Mouse (Mus musculus): ENCODE data around the gene Gm11084. TPM values are rescaled to one million over a fixed set of nuclear protein-coding genes. Genes with fewer than 3 reads are reported as not detected.
"Not testable (repeated sequence)": the region's sequence is repeated elsewhere in the genome, so short reads cannot be mapped to it uniquely, and the experiment has no call there.

The Gm11084 gene
- total RNA-seq, 2 experiments from 2014 or later = not detected

DNA sequence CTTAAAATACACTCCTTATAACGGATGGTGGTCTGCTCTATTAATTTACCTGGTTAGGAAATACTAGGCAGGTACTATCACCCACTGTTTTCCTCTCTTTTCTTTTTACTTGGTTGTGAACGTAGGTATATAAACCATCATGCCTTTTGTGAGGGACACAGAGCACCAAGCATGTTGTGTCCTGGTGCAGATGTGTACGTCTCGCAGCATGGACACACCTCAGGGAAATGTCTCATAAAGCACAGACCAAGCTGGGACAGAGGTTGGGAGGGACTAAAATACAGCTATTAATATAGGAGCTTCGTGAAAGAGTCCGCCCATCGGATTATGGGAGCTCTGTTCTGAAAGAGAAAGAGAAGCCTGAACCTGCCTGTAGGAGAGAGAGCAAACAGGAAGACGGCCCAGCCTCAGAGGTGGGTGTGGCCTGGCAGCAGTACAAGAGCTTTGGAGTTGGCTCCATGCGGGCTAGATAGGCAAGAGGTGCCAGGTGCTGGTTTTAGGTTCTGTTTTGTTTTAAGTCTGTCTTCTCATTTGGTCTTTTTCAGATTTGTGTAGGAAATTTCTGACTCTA, 10.4 kb upstream of the Gm11084 start:
- no peak for DNase-seq (ENCODE audit: low spot score)
- intact Hi-C loops (cut with DNase I) = no loop called here

- intact Hi-C loops (cut with DNase I) = no loop called here
- peak; percentile 47 for DNase-seq (ENCODE audit: low spot score)
Observed at GRCm38 (mm10) chr2:72995346-72996097, 9.0 kb upstream of the Gm11084 start.

- intact Hi-C loops (cut with DNase I) = no loop called here
- DNase-seq (ENCODE audit: low spot score) = no peak
Observed at GRCm38 (mm10) chr2:72994165-72994564, 7.6 kb upstream of the Gm11084 start.

DNA sequence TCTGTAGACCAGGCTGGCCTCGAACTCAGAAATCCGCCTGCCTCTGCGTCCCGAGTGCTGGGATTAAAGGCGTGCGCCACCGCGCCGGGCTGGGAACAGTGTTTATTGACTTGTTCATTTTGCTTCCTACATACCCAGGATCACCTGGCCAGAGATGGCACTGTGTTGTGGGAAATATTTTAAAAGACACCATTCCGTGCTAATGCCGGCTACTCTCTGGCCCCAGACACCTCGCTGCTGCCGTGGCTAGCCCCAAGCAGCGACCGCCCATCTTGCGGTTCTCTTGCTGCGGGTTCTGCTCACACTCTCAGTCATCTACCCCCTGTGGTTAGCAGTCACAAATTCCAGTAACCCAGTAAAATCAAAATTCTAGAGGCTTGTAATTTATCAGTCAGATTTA, 6.0 kb upstream of the Gm11084 start:
- DNase-seq (ENCODE audit: low spot score) = no peak
- intact Hi-C loops (cut with DNase I) = no loop called here

DNA sequence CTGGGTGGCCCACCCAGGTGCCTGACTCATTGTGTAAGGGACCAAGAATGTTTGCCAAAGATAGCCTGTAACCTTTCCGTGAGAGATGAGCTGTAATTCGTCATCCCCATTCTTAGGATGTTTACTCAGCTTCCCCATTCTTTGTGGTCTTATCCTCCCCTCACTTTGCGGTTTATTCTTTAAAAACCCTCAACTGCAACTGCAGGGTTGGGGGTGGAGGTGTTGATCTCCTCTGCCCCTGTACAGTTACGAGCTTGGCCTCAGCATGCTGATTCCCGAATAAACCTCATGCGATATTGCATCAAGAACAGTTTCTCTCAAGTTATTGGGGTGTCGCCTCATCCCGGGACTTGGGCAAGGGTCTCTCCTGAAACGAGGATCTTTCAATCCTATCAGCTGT, 2.4 kb upstream of the Gm11084 start:
- DNase-seq (ENCODE audit: low spot score); intact Hi-C loops (cut with DNase I): not testable (repeated sequence)

- no peak for DNase-seq (ENCODE audit: low spot score)
- intact Hi-C loops (cut with DNase I) = loop anchor here (2.0 kb wide), 1 partner anchor 13 kb away; no protein-coding TSS in a partner anchor
Observed at GRCm38 (mm10) chr2:72985516-72985915, 1.0 kb downstream of the Gm11084 start.

GRCm38 (mm10) chr2:72984806-72985205, 1.7 kb downstream of the Gm11084 start:
- DNase-seq (ENCODE audit: low spot score) = no peak
- intact Hi-C loops (cut with DNase I) = loop anchor here (2.0 kb wide), 1 partner anchor 14 kb away; no protein-coding TSS in a partner anchor

GRCm38 (mm10) chr2:72983211-72983610, 3.3 kb downstream of the Gm11084 start:
- no peak for DNase-seq (ENCODE audit: low spot score)
- intact Hi-C loops (cut with DNase I) = no loop called here

GRCm38 (mm10) chr2:72982110-72982785, 4.3 kb downstream of the Gm11084 start:
- no peak for DNase-seq (ENCODE audit: low spot score)
- intact Hi-C loops (cut with DNase I) = no loop called here

DNA sequence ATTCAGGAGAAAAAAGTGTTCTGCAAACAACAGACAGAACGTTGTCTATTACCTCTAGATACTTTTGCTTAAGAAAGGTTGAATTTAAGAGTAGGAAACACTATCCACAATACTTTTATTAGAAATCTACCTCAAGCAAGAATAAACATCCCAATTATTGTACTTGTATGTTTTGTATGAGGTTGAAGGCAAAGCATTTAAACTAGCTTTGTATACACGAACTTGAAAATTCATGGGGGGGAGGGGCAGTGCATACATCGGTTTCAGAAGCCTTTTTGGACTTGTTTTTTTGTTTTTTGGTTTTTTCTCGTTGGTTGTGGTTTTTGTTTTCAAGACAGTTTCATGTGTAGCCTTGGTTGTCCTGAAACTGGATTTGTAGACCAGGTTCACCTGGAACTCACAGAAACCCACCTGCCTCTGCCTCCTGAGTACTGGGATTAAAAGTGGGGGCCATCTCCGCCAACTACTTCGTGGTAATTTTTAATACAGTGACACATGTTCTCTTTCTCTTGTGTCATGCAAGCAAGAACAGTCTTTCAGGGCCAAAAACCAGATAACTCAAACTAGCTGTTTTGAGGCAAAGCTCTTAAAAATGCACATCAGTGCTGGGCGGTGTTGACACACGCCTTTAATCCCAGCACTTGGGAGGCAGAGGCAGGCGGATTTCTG, 4.9 kb downstream of the Gm11084 start:
- intact Hi-C loops (cut with DNase I) = loop anchor here (2.0 kb wide), 1 partner anchor 79 kb away; no protein-coding TSS in a partner anchor
- no peak for DNase-seq (ENCODE audit: low spot score)

GRCm38 (mm10) chr2:72981075-72981420, 5.5 kb downstream of the Gm11084 start:
- intact Hi-C loops (cut with DNase I) = loop anchor here (2.0 kb wide), 1 partner anchor 80 kb away; no protein-coding TSS in a partner anchor
- no peak for DNase-seq (ENCODE audit: low spot score)

GRCm38 (mm10) chr2:72980337-72981074, 6.0 kb downstream of the Gm11084 start, which contains the start of gene Sp3:
Gene Sp3 (minus strand): TSS chr2:72980446.
- intact Hi-C loops (cut with DNase I) = loop anchor here (2.0 kb wide), 1 partner anchor 80 kb away; no protein-coding TSS in a partner anchor
- DNase-seq (ENCODE audit: low spot score) = peak; percentile 97

DNA sequence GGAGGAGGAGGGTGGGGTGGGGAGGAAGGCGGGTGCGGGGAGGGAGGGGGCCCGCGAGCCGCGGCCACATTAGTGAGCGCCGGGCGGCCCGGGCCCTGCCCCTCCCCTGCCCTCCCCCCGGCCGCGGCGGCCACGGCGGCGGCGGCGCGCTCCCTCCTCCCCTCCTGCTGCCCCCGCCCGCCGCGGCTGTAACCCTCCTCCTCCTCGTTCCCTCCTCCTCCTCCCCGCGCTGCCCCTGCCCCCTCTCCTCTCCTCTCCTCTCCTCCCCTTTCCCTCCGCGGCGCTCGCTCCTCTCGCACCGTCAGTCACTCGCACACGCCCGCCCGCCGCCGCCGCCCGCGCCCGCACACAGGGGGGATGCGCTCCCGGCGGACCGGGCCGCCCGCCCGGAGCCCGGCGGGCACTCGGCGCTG, 6.9 kb downstream of the Gm11084 start:
- intact Hi-C loops (cut with DNase I) = loop anchor here (2.0 to 10.0 kb wide), 3 partner anchors 81 to 295 kb away; partner anchors contain the start of gene Sp9
- peak; percentile 79 for DNase-seq (ENCODE audit: low spot score)

DNA sequence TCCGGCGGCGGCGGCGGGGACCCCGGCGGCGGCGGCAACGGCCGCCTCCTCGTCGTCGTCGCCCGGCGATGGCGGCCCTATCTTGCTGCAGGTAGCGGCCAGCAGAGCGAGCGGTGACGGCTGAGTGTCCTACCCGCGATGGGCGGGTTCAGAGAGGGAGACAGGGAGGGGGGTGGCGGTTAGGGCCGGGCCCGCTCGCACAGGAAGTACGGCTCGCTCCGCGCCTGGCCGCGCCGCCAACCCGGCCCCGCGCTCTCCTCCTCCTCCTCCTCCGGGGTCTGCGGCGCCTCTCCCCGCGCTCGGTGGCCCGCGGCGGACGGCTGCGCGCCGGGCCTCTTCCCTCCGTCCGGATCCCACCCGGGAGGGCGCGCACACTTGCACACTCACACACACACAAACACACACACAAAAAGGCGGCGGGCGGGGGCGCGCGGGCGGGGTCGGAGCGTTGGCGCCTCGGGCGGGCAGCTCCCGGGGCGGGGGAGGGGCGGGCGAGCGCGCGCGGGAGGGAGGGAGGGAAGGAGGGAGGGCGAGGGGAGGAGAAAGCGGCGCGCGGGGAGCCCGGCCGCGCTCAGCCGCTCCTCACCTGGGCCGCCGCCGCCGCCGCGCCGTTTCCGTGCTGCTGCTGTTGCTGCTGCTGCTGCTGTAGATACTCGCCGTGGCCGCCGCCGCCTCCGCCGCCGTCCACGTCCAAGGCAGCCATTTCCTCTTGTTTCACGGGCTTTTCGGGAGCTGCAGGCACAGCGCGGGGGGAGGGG, 7.4 kb downstream of the Gm11084 start:
- intact Hi-C loops (cut with DNase I) = loop anchor here (10.0 kb wide), 2 partner anchors 234 to 296 kb away; partner anchors contain the start of gene Sp9
- DNase-seq (ENCODE audit: low spot score) = peak; percentile 85

GRCm38 (mm10) chr2:72978473-72978872, 8.0 kb downstream of the Gm11084 start:
- no peak for DNase-seq (ENCODE audit: low spot score)
- intact Hi-C loops (cut with DNase I) = loop anchor here (10.0 kb wide), 2 partner anchors 234 to 296 kb away; partner anchors contain the start of gene Sp9

- intact Hi-C loops (cut with DNase I) = loop anchor here (10.0 kb wide), 2 partner anchors 232 to 298 kb away; partner anchors contain the start of gene Sp9
- no peak for DNase-seq (ENCODE audit: low spot score)
Observed at GRCm38 (mm10) chr2:72977272-72977671, 9.2 kb downstream of the Gm11084 start.

- DNase-seq (ENCODE audit: low spot score) = no peak
Observed at GRCm38 (mm10) chr2:72976036-72976435, 10.5 kb downstream of the Gm11084 start.

DNA sequence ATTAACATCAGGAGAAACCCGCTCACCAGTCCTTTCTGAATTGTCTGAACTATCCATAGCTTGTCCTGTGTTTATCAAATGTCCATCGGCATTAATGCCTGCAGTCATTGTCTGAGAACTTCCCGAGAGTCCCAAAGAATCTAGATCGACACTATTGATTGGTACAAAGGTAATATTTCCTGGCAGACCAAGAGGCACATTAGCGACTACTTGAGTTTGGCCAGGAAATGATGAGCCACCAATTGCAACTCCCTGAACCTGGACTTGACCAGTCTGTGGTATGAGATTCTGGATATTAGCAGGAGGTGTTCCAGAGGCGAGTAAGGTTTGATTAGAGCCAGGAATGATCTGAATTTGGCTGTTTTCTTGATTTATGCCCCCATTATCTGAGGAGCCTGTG, 15.7 kb downstream of the Gm11084 start:
- no peak for DNase-seq (ENCODE audit: low spot score)
- intact Hi-C loops (cut with DNase I) = loop anchor here (5.0 to 10.0 kb wide), 3 partner anchors 34 to 304 kb away; partner anchors contain the start of gene Sp9

More at GRCm38 (mm10) chr2:72976036-72976435, 10.5 kb downstream of the Gm11084 start:
- intact Hi-C loops (cut with DNase I) = loop anchor here (10.0 kb wide), 2 partner anchors 231 to 299 kb away; partner anchors contain the start of gene Sp9

All from heart, postnatal 25 days (tissue).